Mouse (Mus musculus) Patski (cell line): ENCODE results near the gene Inhbe. TPM values are rescaled to one million over a fixed set of nuclear protein-coding genes. Genes with fewer than 3 reads are reported as not detected.
A peak's percentile ranks its signal among the peaks of the same experiment; 100 is the strongest.

Experiments
- ATAC-seq: fragments of 100-300 bp; one replicate; pipeline ENCODE4 v1.8.0; 2021
- CTCF ChIA-PET: fragments of 350-600 bp; sonication (Branson Sonifier 250); formaldehyde crosslinking; loops from one replicate; lab custom pipeline; 2022; ENCODE audit warnings: inconsistent platforms; lab: Charles Lee
- POLR2A ChIA-PET: fragments of 350-600 bp; sonication (Branson Sonifier 250); formaldehyde crosslinking; loops from one replicate; lab custom pipeline; 2022; ENCODE audit warnings: antibody characterized with exemption, inconsistent platforms; lab: Charles Lee
- DNase-seq: peaks from one replicate; pipeline ENCODE4 v3.0.0-alpha.2; 2011; ENCODE audit warnings: low read depth, low spot score
- H3K27me3 ChIP-seq: fragments of 371-371 bp; one replicate; pipeline ENCODE4 v1.5.1; 2021
- CTCF ChIP-seq: fragments of 100-300 bp; IDR thresholded peaks from one replicate; pipeline ENCODE4 v1.5.1; 2021
- in situ Hi-C: fragments of 300-500 bp; cut with MboI; formaldehyde crosslinking; loops from 3 replicates; pipeline ENCODE4 v1.11.1; 2018; ENCODE audit warnings: low pct_unique_long_range_greater_than_20kb, mixed read lengths
- polyA plus RNA-seq: library from polyadenylated mRNA; unstranded; gene quantifications from one replicate; pipeline ENCODE4 v1.2.3, GENCODE M21; 2021

The Inhbe gene
- polyA plus RNA-seq, 1 experiment from 2014 or later, result 0.01 TPM

DNA sequence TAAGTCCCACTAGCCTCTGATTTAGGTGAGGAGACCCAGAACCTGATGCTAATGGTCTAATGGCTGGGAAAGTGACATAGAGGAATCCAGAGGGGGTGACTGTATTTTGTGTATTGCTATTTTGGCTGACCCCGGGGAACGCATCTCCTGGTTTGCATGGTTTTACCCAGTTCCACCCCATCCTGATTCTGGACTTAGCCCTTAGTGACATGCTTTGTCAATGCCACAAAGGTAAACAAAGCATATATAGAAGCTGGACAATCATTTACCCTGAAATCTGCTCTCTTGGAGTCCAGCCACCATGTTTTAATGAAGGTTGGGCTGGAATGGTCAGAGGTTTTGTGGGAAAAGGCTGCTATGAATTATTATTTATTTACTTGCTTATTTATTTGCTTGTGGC, 14.1 kb upstream of the Inhbe start:
- in situ Hi-C loops, result no loop called here
- ChIA-PET CTCF (interaction anchor here (0.9 to 1.3 kb wide), 3 partner anchors 17 to 40 kb away, joined by 3 to 4 read pairs (median 3); no protein-coding TSS in a partner anchor), POLR2A (no interaction called here)
- DNase-seq (no peak), ATAC-seq (no peak)
- no peaks in the 10 kb centered on the region for H3K27me3 ChIP-seq
- TF ChIP-seq CTCF, result no peak

DNA sequence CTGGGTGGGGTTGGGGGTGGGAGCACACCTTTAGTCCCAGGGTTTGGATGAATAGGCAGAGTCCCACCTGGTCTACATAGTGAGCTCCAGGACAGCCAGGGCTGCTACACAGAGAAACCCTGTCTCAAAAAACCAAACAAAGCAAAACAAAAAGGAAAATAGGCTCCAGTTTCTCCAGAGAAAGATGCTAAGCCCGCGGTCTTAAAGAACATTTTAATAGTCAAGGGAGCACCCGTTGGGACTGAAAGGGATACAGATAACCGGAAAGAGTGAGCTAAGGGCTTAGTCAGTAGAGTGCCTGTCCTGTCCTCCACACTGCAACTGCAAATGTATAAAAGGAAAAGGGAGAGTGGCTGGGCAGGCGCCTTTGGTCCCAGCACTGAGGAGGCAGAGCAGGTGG, 12.9 kb upstream of the Inhbe start:
- in situ Hi-C loops, result no loop called here
- ChIA-PET CTCF (interaction anchor here (1.3 to 1.6 kb wide), 2 partner anchors 28 to 41 kb away, joined by 3 to 4 read pairs; no protein-coding TSS in a partner anchor), POLR2A (no interaction called here)
- no peak for TF ChIP-seq CTCF
- no peaks in the 10 kb centered on the region for H3K27me3 ChIP-seq
- DNase-seq, result no peak
- ATAC-seq, result no peak

DNA sequence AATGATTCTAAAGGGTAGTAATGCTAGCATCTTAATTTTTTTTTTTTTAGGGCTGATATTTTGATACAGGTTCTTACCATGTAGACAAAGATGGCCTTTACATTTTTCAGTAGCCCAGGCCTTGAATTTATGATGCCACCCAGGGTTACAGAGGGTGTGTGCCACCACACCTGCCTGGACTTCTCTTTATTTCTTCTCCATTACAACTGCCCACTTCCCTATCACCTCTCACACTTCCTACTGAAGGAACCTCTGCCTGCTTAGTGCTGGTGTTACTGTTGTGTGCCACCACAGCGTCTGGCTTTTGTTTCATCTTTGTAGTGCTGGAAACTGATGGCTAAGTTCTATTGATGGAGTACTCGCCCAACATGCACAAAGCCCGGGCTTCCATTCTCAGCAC, 6.5 kb upstream of the Inhbe start:
- DNase-seq (no peak), ATAC-seq (no peak)
- in situ Hi-C loops, result no loop called here
- CTCF ChIA-PET, result no interaction called here
- POLR2A ChIA-PET, result no interaction called here
- peaks cover 4% of the 10 kb centered on the region for H3K27me3 ChIP-seq
- TF ChIP-seq CTCF, result no peak

- ATAC-seq (no peak), DNase-seq (no peak)
- CTCF ChIA-PET, result no interaction called here
- in situ Hi-C loops, result no loop called here
- peaks cover 10% of the 10 kb centered on the region for H3K27me3 ChIP-seq
- TF ChIP-seq CTCF, result no peak
- POLR2A ChIA-PET, result no interaction called here
Observed at GRCm38 (mm10) chr10:127355336-127355735, 1.1 kb upstream of the Inhbe start.

- H3K27me3 ChIP-seq, result peaks cover 10% of the 10 kb centered on the region
- ATAC-seq (no peak), DNase-seq (no peak)
- ChIA-PET POLR2A (no interaction called here), CTCF (interaction anchor here (1.0 kb wide), 1 partner anchor 10 kb away, joined by 3 read pairs; no protein-coding TSS in a partner anchor)
- TF ChIP-seq CTCF, result no peak
- in situ Hi-C loops, result no loop called here
Observed at GRCm38 (mm10) chr10:127352766-127353165, 1.4 kb downstream of the Inhbe start.

GRCm38 (mm10) chr10:127352187-127352586, 2.0 kb downstream of the Inhbe start:
- CTCF ChIA-PET, result no interaction called here
- POLR2A ChIA-PET, result no interaction called here
- DNase-seq, result no peak
- in situ Hi-C loops, result no loop called here
- H3K27me3 ChIP-seq, result peaks cover 10% of the 10 kb centered on the region
- TF ChIP-seq CTCF, result no peak
- no peak for ATAC-seq

- ATAC-seq, result no peak
- peaks cover 10% of the 10 kb centered on the region for H3K27me3 ChIP-seq
- no peak for DNase-seq
- in situ Hi-C loops, result no loop called here
- ChIA-PET CTCF (interaction anchor here (1.0 to 1.6 kb wide), 5 partner anchors 10 to 186 kb away, joined by 3 to 5 read pairs (median 3); partner anchors contain the start of gene Gli1), POLR2A (no interaction called here)
- no peak for TF ChIP-seq CTCF
Observed at GRCm38 (mm10) chr10:127351719-127352118, 2.5 kb downstream of the Inhbe start.

- ChIA-PET CTCF (interaction anchor here (0.6 to 1.6 kb wide), 7 partner anchors 9 to 187 kb away, joined by 3 to 5 read pairs (median 3); partner anchors contain the start of gene Gli1), POLR2A (no interaction called here)
- peaks cover 10% of the 10 kb centered on the region for H3K27me3 ChIP-seq
- in situ Hi-C loops, result no loop called here
- no peak for ATAC-seq
- TF ChIP-seq CTCF, result no peak
- DNase-seq, result no peak
Observed at GRCm38 (mm10) chr10:127351285-127351595, 3.0 kb downstream of the Inhbe start.

GRCm38 (mm10) chr10:127350594-127351284, 3.5 kb downstream of the Inhbe start:
- ATAC-seq (peak; percentile 39), DNase-seq (no peak)
- in situ Hi-C loops, result no loop called here
- peaks cover 7% of the 10 kb centered on the region for H3K27me3 ChIP-seq
- POLR2A ChIA-PET, result no interaction called here
- CTCF ChIA-PET, result interaction anchor here (0.6 to 1.6 kb wide), 7 partner anchors 9 to 187 kb away, joined by 3 to 5 read pairs (median 3); partner anchors contain the start of gene Gli1
- no peak for TF ChIP-seq CTCF

- ATAC-seq (no peak), DNase-seq (no peak)
- in situ Hi-C loops, result no loop called here
- H3K27me3 ChIP-seq, result peaks cover 7% of the 10 kb centered on the region
- no peak for TF ChIP-seq CTCF
- ChIA-PET CTCF (no interaction called here), POLR2A (no interaction called here)
Observed at GRCm38 (mm10) chr10:127349810-127350209, 4.4 kb downstream of the Inhbe start.

DNA sequence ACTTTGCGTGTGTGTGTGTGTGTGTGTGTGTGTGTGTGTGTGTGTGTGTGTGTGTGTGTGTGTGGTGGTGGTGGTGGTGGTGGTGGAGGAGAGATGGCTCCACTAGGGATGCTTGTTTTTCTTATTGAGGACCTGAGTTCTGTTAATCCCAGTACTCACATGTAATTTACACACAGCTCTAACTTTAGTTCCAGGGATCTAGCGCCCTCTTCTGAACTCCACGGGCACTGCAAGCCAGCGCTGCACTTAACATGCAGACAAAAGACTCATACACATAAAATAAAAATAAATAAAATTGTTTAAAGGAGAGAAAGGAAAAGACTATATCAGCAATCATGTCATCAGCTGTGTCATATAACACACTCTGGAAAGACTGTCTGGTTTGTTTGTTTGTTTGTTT, 5.3 kb downstream of the Inhbe start:
- no peak for TF ChIP-seq CTCF
- ChIA-PET CTCF (no interaction called here), POLR2A (no interaction called here)
- ATAC-seq (no peak), DNase-seq (no peak)
- H3K27me3 ChIP-seq, result peaks cover under 1% of the 10 kb centered on the region
- in situ Hi-C loops, result no loop called here
